Mouse (Mus musculus): ENCODE measurements around the gene Chn2. TPM values are rescaled to one million over a fixed set of nuclear protein-coding genes. Genes with fewer than 3 reads are reported as not detected.

Chn2 gene
- polyA plus RNA-seq, 1 experiment, result 574 TPM

GRCm38 (mm10) chr6:54216512-54216911, 177.2 kb downstream of the Chn2 start:
- TF ChIP-seq POLR2A (IDR thresholded peaks at IDR 0.05; ENCODE audit: borderline replicate concordance, insufficient read depth, low read length) (no peak), CTCF (IDR thresholded peaks at IDR 0.05; ENCODE audit: borderline replicate concordance, insufficient read depth, low read depth, low read length) (no peak)
- H3K4me3 ChIP-seq (replicated peaks; ENCODE audit: insufficient read depth, low read depth, low read length), result no peak overlapping the region
- DNase-seq, result no peak
- H3K4me1 ChIP-seq (ENCODE audit: control insufficient read depth, insufficient read depth, low read length), result peaks cover 22% of the 10 kb centered on the region
- 74% methylated on average over 5 of the region's 5 CpGs for WGBS
- H3K27me3 ChIP-seq (ENCODE audit: control insufficient read depth, insufficient read depth, low read length), result no peaks in the 10 kb centered on the region
- H3K27ac ChIP-seq (ENCODE audit: insufficient read depth, low read length), result no peak overlapping the region

- 76% methylated on average over 14 of the region's 14 CpGs for WGBS
- Histone ChIP-seq H3K27me3 (ENCODE audit: control insufficient read depth, insufficient read depth, low read length) (no peaks in the 10 kb centered on the region), H3K4me3 (replicated peaks; ENCODE audit: insufficient read depth, low read depth, low read length) (no peak overlapping the region), H3K27ac (ENCODE audit: insufficient read depth, low read length) (no peak overlapping the region), H3K4me1 (ENCODE audit: control insufficient read depth, insufficient read depth, low read length) (peaks cover 33% of the 10 kb centered on the region)
- TF ChIP-seq CTCF (IDR thresholded peaks at IDR 0.05; ENCODE audit: borderline replicate concordance, insufficient read depth, low read depth, low read length) (no peak), POLR2A (IDR thresholded peaks at IDR 0.05; ENCODE audit: borderline replicate concordance, insufficient read depth, low read length) (no peak)
- DNase-seq, result no peak
These were observed 180.8 kb downstream of the Chn2 start for GRCm38 (mm10) chr6:54220124-54220523.

GRCm38 (mm10) chr6:54223529-54223928, 184.2 kb downstream of the Chn2 start:
- 76% methylated on average over 4 of the region's 4 CpGs for WGBS
- DNase-seq, result no peak
- no peaks in the 10 kb centered on the region for H3K27me3 ChIP-seq (ENCODE audit: control insufficient read depth, insufficient read depth, low read length)
- no peak overlapping the region for H3K27ac ChIP-seq (ENCODE audit: insufficient read depth, low read length)
- TF ChIP-seq CTCF (IDR thresholded peaks at IDR 0.05; ENCODE audit: borderline replicate concordance, insufficient read depth, low read depth, low read length) (no peak), POLR2A (IDR thresholded peaks at IDR 0.05; ENCODE audit: borderline replicate concordance, insufficient read depth, low read length) (no peak)
- H3K4me3 ChIP-seq (replicated peaks; ENCODE audit: insufficient read depth, low read depth, low read length), result no peak overlapping the region
- peaks cover 59% of the 10 kb centered on the region for H3K4me1 ChIP-seq (ENCODE audit: control insufficient read depth, insufficient read depth, low read length)

- H3K4me1 ChIP-seq (ENCODE audit: control insufficient read depth, insufficient read depth, low read length), result peaks cover 55% of the 10 kb centered on the region
- H3K27me3 ChIP-seq (ENCODE audit: control insufficient read depth, insufficient read depth, low read length), result no peaks in the 10 kb centered on the region
- no peak overlapping the region for H3K27ac ChIP-seq (ENCODE audit: insufficient read depth, low read length)
- WGBS, result 69% methylated on average over 11 of the region's 11 CpGs
- DNase-seq, result no peak
- TF ChIP-seq POLR2A (IDR thresholded peaks at IDR 0.05; ENCODE audit: borderline replicate concordance, insufficient read depth, low read length) (no peak), CTCF (IDR thresholded peaks at IDR 0.05; ENCODE audit: borderline replicate concordance, insufficient read depth, low read depth, low read length) (no peak)
- no peak overlapping the region for H3K4me3 ChIP-seq (replicated peaks; ENCODE audit: insufficient read depth, low read depth, low read length)
These were observed 185.0 kb downstream of the Chn2 start for GRCm38 (mm10) chr6:54224325-54224724.

- TF ChIP-seq POLR2A (IDR thresholded peaks at IDR 0.05; ENCODE audit: borderline replicate concordance, insufficient read depth, low read length) (no peak), CTCF (IDR thresholded peaks at IDR 0.05; ENCODE audit: borderline replicate concordance, insufficient read depth, low read depth, low read length) (no peak)
- Histone ChIP-seq H3K27ac (ENCODE audit: insufficient read depth, low read length) (no peak overlapping the region), H3K4me1 (ENCODE audit: control insufficient read depth, insufficient read depth, low read length) (peaks cover 50% of the 10 kb centered on the region), H3K4me3 (replicated peaks; ENCODE audit: insufficient read depth, low read depth, low read length) (no peak overlapping the region), H3K27me3 (ENCODE audit: control insufficient read depth, insufficient read depth, low read length) (no peaks in the 10 kb centered on the region)
- 17% methylated on average over 4 of the region's 4 CpGs for WGBS
- DNase-seq, result no peak
These were observed 186.0 kb downstream of the Chn2 start for GRCm38 (mm10) chr6:54225327-54225726.

GRCm38 (mm10) chr6:54227061-54227460, 187.7 kb downstream of the Chn2 start:
- Histone ChIP-seq H3K4me3 (replicated peaks; ENCODE audit: insufficient read depth, low read depth, low read length) (no peak overlapping the region), H3K27me3 (ENCODE audit: control insufficient read depth, insufficient read depth, low read length) (no peaks in the 10 kb centered on the region), H3K4me1 (ENCODE audit: control insufficient read depth, insufficient read depth, low read length) (peaks cover 44% of the 10 kb centered on the region), H3K27ac (ENCODE audit: insufficient read depth, low read length) (no peak overlapping the region)
- TF ChIP-seq CTCF (IDR thresholded peaks at IDR 0.05; ENCODE audit: borderline replicate concordance, insufficient read depth, low read depth, low read length) (no peak), POLR2A (IDR thresholded peaks at IDR 0.05; ENCODE audit: borderline replicate concordance, insufficient read depth, low read length) (no peak)
- no peak for DNase-seq
- WGBS, result 52% methylated on average over 3 of the region's 3 CpGs

- H3K4me3 ChIP-seq (replicated peaks; ENCODE audit: insufficient read depth, low read depth, low read length), result no peak overlapping the region
- H3K27ac ChIP-seq (ENCODE audit: insufficient read depth, low read length), result peak overlapping the region; percentile 26; the same call in 1 of the 2 replicates
- no peak for TF ChIP-seq POLR2A (IDR thresholded peaks at IDR 0.05; ENCODE audit: borderline replicate concordance, insufficient read depth, low read length)
- no peak for TF ChIP-seq CTCF (IDR thresholded peaks at IDR 0.05; ENCODE audit: borderline replicate concordance, insufficient read depth, low read depth, low read length)
- peaks cover 43% of the 10 kb centered on the region for H3K4me1 ChIP-seq (ENCODE audit: control insufficient read depth, insufficient read depth, low read length)
- 50% methylated on average over 9 of the region's 9 CpGs for WGBS
- no peak for DNase-seq
- H3K27me3 ChIP-seq (ENCODE audit: control insufficient read depth, insufficient read depth, low read length), result no peaks in the 10 kb centered on the region
These were observed 189.1 kb downstream of the Chn2 start for GRCm38 (mm10) chr6:54228421-54228820.

- no peak for TF ChIP-seq POLR2A (IDR thresholded peaks at IDR 0.05; ENCODE audit: borderline replicate concordance, insufficient read depth, low read length)
- peak; percentile 40; the same call in 1 of the 2 replicates for TF ChIP-seq CTCF (IDR thresholded peaks at IDR 0.05; ENCODE audit: borderline replicate concordance, insufficient read depth, low read depth, low read length)
- Histone ChIP-seq H3K27ac (ENCODE audit: insufficient read depth, low read length) (0 out of 2 replicates have a peak overlapping the region, but pooled peaks have one; percentile 26), H3K4me3 (replicated peaks; ENCODE audit: insufficient read depth, low read depth, low read length) (no peak overlapping the region), H3K4me1 (ENCODE audit: control insufficient read depth, insufficient read depth, low read length) (peaks cover 43% of the 10 kb centered on the region), H3K27me3 (ENCODE audit: control insufficient read depth, insufficient read depth, low read length) (no peaks in the 10 kb centered on the region)
- peak in 1 of 2 experiments; percentile 62 for DNase-seq
- WGBS, result 1% methylated on average over 2 of the region's 2 CpGs
These were observed 189.5 kb downstream of the Chn2 start for GRCm38 (mm10) chr6:54228874-54229273.

Data from cerebellum, adult 2 months (tissue).